Mouse (Mus musculus) stomach, postnatal 0 days (tissue): Measurements from ENCODE around the gene Pdia2.
"Not testable (repeated sequence)": the region's sequence is repeated elsewhere in the genome, so short reads cannot be mapped to it uniquely, and the experiment has no call there.

ENCODE experiments used
- CTCF ChIP-seq: IDR thresholded peaks from 2 replicates; pipeline ENCODE4 v1.5.1; 2016; ENCODE audit warnings: antibody characterized with exemption, low read depth, mild to moderate bottlenecking, moderate library complexity
- EP300 ChIP-seq: optimal IDR thresholded peaks from 2 replicates; pipeline ENCODE3; 2016; ENCODE audit warnings: antibody characterized with exemption

DNA sequence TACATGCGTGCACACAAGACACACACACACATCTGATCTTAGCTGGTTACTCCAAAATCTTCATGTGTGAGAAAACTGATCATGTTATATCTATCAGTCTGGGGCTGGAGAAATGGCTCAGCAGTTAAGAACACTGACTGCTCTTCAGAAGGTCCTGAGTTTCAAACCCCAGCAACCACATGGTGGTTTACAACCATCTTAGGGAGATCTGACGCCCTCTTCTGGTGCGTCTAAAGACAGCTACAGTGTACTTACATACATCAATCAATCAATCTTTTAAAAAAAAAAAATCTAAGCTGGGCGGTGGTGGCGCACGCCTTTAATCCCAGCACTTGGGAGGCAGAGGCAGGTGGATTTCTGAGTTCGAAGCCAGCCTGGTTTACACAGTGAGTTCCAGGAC lies 7.4 kb downstream of the Pdia2 start:
- peak; percentile 30; the same call in 1 of the 2 replicates for TF ChIP-seq CTCF
- not testable (repeated sequence) for TF ChIP-seq EP300
